Mouse (Mus musculus) cortical plate, adult 2 months (tissue): ENCODE data around the gene Astn2.

ENCODE experiments used
- CTCF ChIP-seq: fragments of 200-500 bp; IDR thresholded peaks from 2 replicates; pipeline ENCODE4 v1.5.1; 2011; ENCODE audit warnings: mild to moderate bottlenecking, control low read depth, low read length; ENCODE audit not compliant: insufficient read depth; ENCODE audit errors: extremely low read depth
- POLR2A ChIP-seq: fragments of 200-500 bp; IDR thresholded peaks from 2 replicates; pipeline ENCODE4 v1.6.1; 2011; ENCODE audit warnings: mild to moderate bottlenecking, low read length, control low read depth; ENCODE audit not compliant: insufficient read depth; ENCODE audit errors: extremely low read depth

DNA sequence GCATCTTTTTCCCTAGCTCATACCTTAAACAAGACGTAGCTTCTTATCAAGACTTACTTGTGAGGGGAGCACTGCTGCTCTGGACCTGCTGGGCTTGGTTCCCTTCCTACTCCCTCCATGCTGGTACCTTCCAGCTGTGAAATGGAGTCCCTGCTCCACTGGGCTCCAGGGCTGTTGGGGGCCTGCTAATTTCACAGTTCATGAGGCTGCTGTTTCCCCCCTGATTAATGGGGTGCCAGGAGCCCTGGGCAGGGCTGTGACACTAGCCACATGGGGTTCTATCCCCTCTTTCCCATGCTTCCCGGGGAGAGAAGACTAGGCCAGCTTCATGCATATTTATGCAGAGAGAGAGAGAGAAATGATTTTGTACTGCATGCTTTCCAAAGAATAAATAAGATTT, 234.9 kb downstream of the Astn2 start:
- TF ChIP-seq CTCF (no peak), POLR2A (no peak)
